Mouse (Mus musculus) testis, adult 2 months (tissue): Measurements from ENCODE around the gene Timm50.

Source experiments
- CTCF ChIP-seq: fragments of 200-500 bp; IDR thresholded peaks from 2 replicates; pipeline ENCODE4 v1.5.1; 2012; ENCODE audit warnings: low read depth, mild to moderate bottlenecking, inconsistent platforms, low read length, moderate library complexity; ENCODE audit not compliant: control insufficient read depth, insufficient read depth, insufficient replicate concordance
- POLR2A ChIP-seq: fragments of 200-500 bp; IDR thresholded peaks from 2 replicates; pipeline ENCODE4 v1.6.1; 2012; ENCODE audit warnings: low read depth, mild to moderate bottlenecking, inconsistent platforms, low read length, moderate library complexity; ENCODE audit not compliant: control insufficient read depth

DNA sequence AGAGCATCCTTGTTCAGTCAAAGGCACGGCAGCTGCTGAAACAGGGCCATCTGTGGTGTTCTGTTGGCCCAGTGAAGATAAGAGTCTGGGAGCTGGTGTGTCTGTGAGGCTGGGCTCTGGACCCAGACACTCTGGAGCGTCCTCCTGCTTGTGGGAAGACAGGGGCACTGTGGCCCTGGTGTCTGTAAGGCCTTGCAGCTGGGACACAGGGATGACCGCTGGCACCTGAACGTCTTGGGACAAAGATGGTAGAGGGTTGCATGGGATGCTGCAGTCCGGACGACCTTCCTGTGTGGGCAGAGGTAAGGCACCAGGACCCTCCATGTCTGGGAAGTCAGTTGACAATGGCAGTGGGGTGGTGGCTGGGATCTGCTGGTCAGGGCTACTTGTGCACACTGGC lies 48.4 kb upstream of the Timm50 start:
- no peak for TF ChIP-seq POLR2A
- TF ChIP-seq CTCF = no peak
